Mouse (Mus musculus): ENCODE results near the gene 4933409G03Rik. TPM values are rescaled to one million over a fixed set of nuclear protein-coding genes. Genes with fewer than 3 reads are reported as not detected.

Gene 4933409G03Rik
- polyA plus RNA-seq (2012; ENCODE audit: low replicate concordance) = not detected in 2 replicates

GRCm38 (mm10) chr2:68582113-68582512 lies at the start of gene 4933409G03Rik:
Gene 4933409G03Rik, plus strand, starts transcription at chr2:68582413.

GRCm38 (mm10) chr2:68656186-68656585 lies 74.0 kb downstream of the 4933409G03Rik start, which contains the start of gene 4932414N04Rik:
Gene 4932414N04Rik, plus strand, starts transcription at chr2:68656486.

Other genes starting within 250 kb of the 4933409G03Rik start
- 6.5 and 7.3 TPM in 2 replicates for gene Stk39, start 110.1 kb upstream of the 4933409G03Rik start, polyA plus RNA-seq (2012; ENCODE audit: low replicate concordance)
- gene 4932414N04Rik, start 74.1 kb downstream of the 4933409G03Rik start, polyA plus RNA-seq (2012; ENCODE audit: low replicate concordance) = not detected in 2 replicates